Mouse (Mus musculus): ENCODE data around the gene Olfr1109. TPM values are rescaled to one million over a fixed set of nuclear protein-coding genes. Genes with fewer than 3 reads are reported as not detected.

The Olfr1109 gene
- polyA plus RNA-seq (2017; shearing (Covaris generic)) = not detected

GRCm38 (mm10) chr2:87095908-87096307 lies at the start of gene Olfr1109:
TSS of gene Olfr1109 (minus strand) at chr2:87096008.

GRCm38 (mm10) chr2:87140200-87140599 lies 44.4 kb upstream of the Olfr1109 start, which contains the start of gene Olfr1110:
TSS of gene Olfr1110 (minus strand) at chr2:87140300.

GRCm38 (mm10) chr2:87114467-87114866 lies 18.7 kb upstream of the Olfr1109 start, which contains the start of gene Olfr259:
TSS of gene Olfr259 (minus strand) at chr2:87114567.

GRCm38 (mm10) chr2:87075717-87076116 lies 20.1 kb downstream of the Olfr1109 start, which contains the start of gene Olfr1107:
TSS of gene Olfr1107 (minus strand) at chr2:87075817.

GRCm38 (mm10) chr2:87052173-87052572 lies 43.6 kb downstream of the Olfr1109 start, which contains the start of gene Olfr1106:
TSS of gene Olfr1106 (minus strand) at chr2:87052273.

Other genes starting within 250 kb of the Olfr1109 start
- gene Olfr1095, start 244.3 kb downstream of the Olfr1109 start, polyA plus RNA-seq (2017; shearing (Covaris generic)) = not detected
- gene Gm13723, start 221.2 kb downstream of the Olfr1109 start, polyA plus RNA-seq (2017; shearing (Covaris generic)) = not detected
- gene Olfr1097, start 203.8 kb downstream of the Olfr1109 start, polyA plus RNA-seq (2017; shearing (Covaris generic)) = 0.11 TPM
- not detected for gene Olfr1098, start 171.5 kb downstream of the Olfr1109 start, polyA plus RNA-seq (2017; shearing (Covaris generic))
- gene Olfr1099, start 135.3 kb downstream of the Olfr1109 start, polyA plus RNA-seq (2017; shearing (Covaris generic)) = not detected
- not detected for gene Olfr1100, start 116.1 kb downstream of the Olfr1109 start, polyA plus RNA-seq (2017; shearing (Covaris generic))
- not detected for gene Olfr1101, start 104.8 kb downstream of the Olfr1109 start, polyA plus RNA-seq (2017; shearing (Covaris generic))
- not detected for gene Olfr1102, start 97.6 kb downstream of the Olfr1109 start, polyA plus RNA-seq (2017; shearing (Covaris generic))
- not detected for gene Olfr1104, start 68.9 kb downstream of the Olfr1109 start, polyA plus RNA-seq (2017; shearing (Covaris generic))
- 0.16 TPM for gene Olfr1105, start 59.5 kb downstream of the Olfr1109 start, polyA plus RNA-seq (2017; shearing (Covaris generic))
- not detected for gene Olfr1106, start 43.7 kb downstream of the Olfr1109 start, polyA plus RNA-seq (2017; shearing (Covaris generic))
- gene Olfr1107, start 20.2 kb downstream of the Olfr1109 start, polyA plus RNA-seq (2017; shearing (Covaris generic)) = not detected
- gene Olfr259, start 18.6 kb upstream of the Olfr1109 start, polyA plus RNA-seq (2017; shearing (Covaris generic)) = not detected
- not detected for gene Olfr1110, start 44.3 kb upstream of the Olfr1109 start, polyA plus RNA-seq (2017; shearing (Covaris generic))
- gene Olfr1111, start 56.6 kb upstream of the Olfr1109 start, polyA plus RNA-seq (2017; shearing (Covaris generic)) = not detected
- not detected for gene Olfr1112, start 91.8 kb upstream of the Olfr1109 start, polyA plus RNA-seq (2017; shearing (Covaris generic))
- not detected for gene Olfr1113, start 113.0 kb upstream of the Olfr1109 start, polyA plus RNA-seq (2017; shearing (Covaris generic))
- not detected for gene Olfr1115, start 152.0 kb upstream of the Olfr1109 start, polyA plus RNA-seq (2017; shearing (Covaris generic))
- 0.15 TPM for gene Olfr1116, start 171.5 kb upstream of the Olfr1109 start, polyA plus RNA-seq (2017; shearing (Covaris generic))
- not detected for gene Olfr1118, start 211.6 kb upstream of the Olfr1109 start, polyA plus RNA-seq (2017; shearing (Covaris generic))